Mouse (Mus musculus) midbrain, postnatal 0 days (tissue): ENCODE data around the gene Psmb9. TPM values are rescaled to one million over a fixed set of nuclear protein-coding genes. Genes with fewer than 3 reads are reported as not detected.

ENCODE experiments used
- ATAC-seq: fragments of 200-750 bp; cut with Nextera tagmentation; 2 replicates; pipeline ENCODE4 v1.8.0; 2017; ENCODE audit warnings: moderate number of reproducible peaks, mild to moderate bottlenecking, moderate TSS enrichment, moderate library complexity; ENCODE audit not compliant: low FRiP score
- DNase-seq: peaks from one replicate; pipeline ENCODE4 v3.0.0-alpha.2; 2015; ENCODE audit warnings: low spot score
- H3K27ac ChIP-seq: fragments of 300-500 bp; sonication (generic); 2 replicates; pipeline ENCODE4 v1.5.1; 2014; ENCODE audit warnings: low read depth, mild to moderate bottlenecking, low read length, mixed read lengths
- H3K27me3 ChIP-seq: fragments of 300-500 bp; sonication (generic); 2 replicates; pipeline ENCODE4 v1.6.1; 2014; ENCODE audit warnings: low read length, control low read depth, mixed read lengths; ENCODE audit not compliant: insufficient read depth
- H3K36me3 ChIP-seq: fragments of 300-500 bp; sonication (generic); 2 replicates; pipeline ENCODE4 v1.6.1; 2014; ENCODE audit warnings: low read length, control low read depth, mixed read lengths; ENCODE audit not compliant: insufficient read depth
- H3K4me1 ChIP-seq: fragments of 300-500 bp; sonication (generic); 2 replicates; pipeline ENCODE4 v1.6.1; 2014; ENCODE audit warnings: mild to moderate bottlenecking, control low read depth, antibody characterized with exemption, low read length, mixed read lengths; ENCODE audit not compliant: insufficient read depth
- H3K4me2 ChIP-seq: fragments of 300-500 bp; sonication (generic); 2 replicates; pipeline ENCODE4 v1.6.1; 2014; ENCODE audit warnings: low read depth, mild to moderate bottlenecking, low read length, mixed read lengths; ENCODE audit not compliant: poor library complexity, severe bottlenecking
- H3K4me3 ChIP-seq: fragments of 300-500 bp; sonication (generic); 2 replicates; pipeline ENCODE4 v1.5.1; 2014; ENCODE audit warnings: low read depth, mild to moderate bottlenecking, low read length, moderate library complexity
- H3K9ac ChIP-seq: fragments of 300-500 bp; sonication (generic); replicated peaks from 2 replicates; pipeline ENCODE4 v1.6.1; 2014; ENCODE audit warnings: mild to moderate bottlenecking, low read length, moderate library complexity, mixed read lengths; ENCODE audit not compliant: poor library complexity, severe bottlenecking
- H3K9me3 ChIP-seq: fragments of 300-500 bp; sonication (generic); 2 replicates; pipeline ENCODE4 v1.6.1; 2016; ENCODE audit warnings: low read length, control low read depth
- CTCF ChIP-seq: IDR thresholded peaks from 2 replicates; pipeline ENCODE4 v1.5.1; 2016; ENCODE audit warnings: antibody characterized with exemption, mild to moderate bottlenecking
- WGBS: fragments of 180-500 bp; shearing (Covaris S2); extraction: QIAGEN DNeasy Blood & Tissue Kit; methylation state at CpG from one replicate; pipeline ENCODE4 v1.1.7; 2014; 5-methylcytosine and 5-hydroxymethylcytosine counted together
- polyA plus RNA-seq: library from polyadenylated mRNA; unstranded; fragments of >200 nt; fragmentation: Nextera tagmentation; extraction: Ambion mirVana; gene quantifications from 2 replicates; pipeline ENCODE4 v1.2.1, GENCODE M21; 2015
- total RNA-seq: library from RNA; depleted of rRNA; stranded (reverse); fragments of >200 nt; gene quantifications from 2 replicates; pipeline ENCODE4 v1.2.3, GENCODE M21; 2014

Gene Psmb9
- total and polyA plus RNA-seq, 2 experiments from 2014 or later = 0.99 to 2.0 TPM

- Histone ChIP-seq H3K4me2 (no peak overlapping the region), H3K9ac (no peak overlapping the region), H3K4me3 (no peak overlapping the region), H3K27ac (no peak overlapping the region), H3K9me3 (no peaks in the 10 kb centered on the region), H3K27me3 (peaks cover 40% of the 10 kb centered on the region), H3K4me1 (no peaks in the 10 kb centered on the region; the same call in 1 of the 2 replicates), H3K36me3 (no peaks in the 10 kb centered on the region)
- DNase-seq (no peak), ATAC-seq (no peak)
- TF ChIP-seq CTCF = peak; percentile 35
- 45% methylated on average over 3 of the region's 3 CpGs for WGBS
These were observed 22.1 kb upstream of the Psmb9 start for GRCm38 (mm10) chr17:34209680-34210079.

GRCm38 (mm10) chr17:34208421-34208820 lies 20.9 kb upstream of the Psmb9 start:
- Histone ChIP-seq H3K4me1 (no peaks in the 10 kb centered on the region; the same call in 1 of the 2 replicates), H3K36me3 (no peaks in the 10 kb centered on the region), H3K4me2 (no peak overlapping the region), H3K4me3 (no peak overlapping the region), H3K9ac (no peak overlapping the region), H3K27me3 (peaks cover 40% of the 10 kb centered on the region), H3K9me3 (no peaks in the 10 kb centered on the region), H3K27ac (no peak overlapping the region)
- no peak for TF ChIP-seq CTCF
- no peak for DNase-seq
- ATAC-seq = no peak
- WGBS = 27% methylated on average over 8 of the region's 10 CpGs

- Histone ChIP-seq H3K4me1 (no peaks in the 10 kb centered on the region; the same call in 1 of the 2 replicates), H3K4me3 (no peak overlapping the region), H3K4me2 (no peak overlapping the region), H3K27me3 (peaks cover 36% of the 10 kb centered on the region), H3K9ac (no peak overlapping the region), H3K27ac (no peak overlapping the region), H3K36me3 (no peaks in the 10 kb centered on the region), H3K9me3 (no peaks in the 10 kb centered on the region)
- no peak for ATAC-seq
- no peak for DNase-seq
- WGBS = 91% methylated on average over 9 of the region's 9 CpGs
- TF ChIP-seq CTCF = no peak
These were observed 20.3 kb upstream of the Psmb9 start for GRCm38 (mm10) chr17:34207866-34208265.

GRCm38 (mm10) chr17:34207456-34207855 lies 19.9 kb upstream of the Psmb9 start:
- no peak overlapping the region for H3K4me3 ChIP-seq
- ATAC-seq (no peak), DNase-seq (no peak)
- H3K27ac ChIP-seq = no peak overlapping the region
- H3K9ac ChIP-seq = no peak overlapping the region
- no peak for TF ChIP-seq CTCF
- H3K27me3 ChIP-seq = peaks cover 35% of the 10 kb centered on the region
- WGBS = 66% methylated on average over 3 of the region's 3 CpGs
- H3K4me2 ChIP-seq = no peak overlapping the region
- H3K9me3 ChIP-seq = no peaks in the 10 kb centered on the region
- no peaks in the 10 kb centered on the region for H3K36me3 ChIP-seq
- H3K4me1 ChIP-seq = no peaks in the 10 kb centered on the region; the same call in 1 of the 2 replicates

GRCm38 (mm10) chr17:34206731-34207130 lies 19.2 kb upstream of the Psmb9 start:
- H3K36me3 ChIP-seq = no peaks in the 10 kb centered on the region
- DNase-seq = no peak
- TF ChIP-seq CTCF = no peak
- H3K4me3 ChIP-seq = no peak overlapping the region
- H3K27ac ChIP-seq = no peak overlapping the region
- no peak for ATAC-seq
- H3K9me3 ChIP-seq = no peaks in the 10 kb centered on the region
- WGBS = 83% methylated on average over 5 of the region's 5 CpGs
- H3K4me1 ChIP-seq = no peaks in the 10 kb centered on the region; the same call in 1 of the 2 replicates
- no peak overlapping the region for H3K9ac ChIP-seq
- H3K27me3 ChIP-seq = peaks cover 35% of the 10 kb centered on the region
- H3K4me2 ChIP-seq = no peak overlapping the region

- peaks cover 34% of the 10 kb centered on the region for H3K27me3 ChIP-seq
- DNase-seq = peak; percentile 56
- H3K9ac ChIP-seq = no peak overlapping the region
- no peak overlapping the region for H3K4me2 ChIP-seq
- no peak overlapping the region for H3K4me3 ChIP-seq
- TF ChIP-seq CTCF = peak; percentile 71
- no peaks in the 10 kb centered on the region for H3K9me3 ChIP-seq
- no peak overlapping the region for H3K27ac ChIP-seq
- 15% methylated on average over 9 of the region's 9 CpGs for WGBS
- ATAC-seq = no peak
- H3K4me1 ChIP-seq = no peaks in the 10 kb centered on the region; the same call in 1 of the 2 replicates
- H3K36me3 ChIP-seq = no peaks in the 10 kb centered on the region
These were observed 18.2 kb upstream of the Psmb9 start for GRCm38 (mm10) chr17:34205746-34206176.
